Mouse (Mus musculus) right cerebral cortex, postnatal 14 days (tissue): ENCODE data around the gene Zmynd11.

Source experiments
- DNase-seq: peaks from one replicate; pipeline ENCODE4 v3.0.0; 2022

Zmynd11 gene

DNA sequence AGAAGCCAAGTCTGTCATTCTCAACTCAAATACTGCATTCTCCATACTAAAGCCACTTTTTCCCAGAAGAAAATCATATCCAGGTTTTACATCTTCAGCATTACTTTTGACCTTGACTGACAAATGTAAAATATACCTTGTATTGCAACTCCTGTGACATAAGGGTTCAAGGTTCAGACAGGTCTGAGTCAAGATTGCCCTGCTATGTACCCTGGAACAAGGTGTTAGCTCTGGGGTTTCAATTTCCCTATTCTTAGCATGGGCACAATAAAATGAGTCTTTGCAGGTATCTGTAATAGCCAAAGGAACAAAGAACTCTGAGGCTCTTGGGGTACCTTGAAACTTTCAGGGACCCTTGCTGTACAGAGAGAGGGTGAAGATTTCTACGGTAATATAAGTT, 115.2 kb downstream of the Zmynd11 start:
- no peak for DNase-seq

DNA sequence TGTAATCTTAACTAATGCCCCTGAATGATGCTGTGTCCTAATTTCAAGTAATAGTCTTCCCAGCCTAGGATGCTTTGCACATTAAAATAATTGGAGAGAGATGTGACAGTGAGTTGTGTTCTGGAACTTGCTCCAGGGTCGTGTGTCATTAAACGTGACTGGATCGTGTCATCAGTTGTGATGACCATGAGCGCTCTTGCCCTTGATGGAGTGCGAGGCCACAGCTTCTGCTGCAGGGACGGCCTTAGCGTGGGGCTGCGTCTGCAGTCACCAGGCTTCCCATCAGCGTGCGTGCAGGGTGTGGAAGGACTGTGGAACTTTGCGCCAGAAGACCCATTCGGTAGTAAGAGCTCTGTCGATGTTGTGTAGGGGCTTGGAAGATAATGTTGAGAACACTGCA, 116.4 kb downstream of the Zmynd11 start:
- no peak for DNase-seq

DNA sequence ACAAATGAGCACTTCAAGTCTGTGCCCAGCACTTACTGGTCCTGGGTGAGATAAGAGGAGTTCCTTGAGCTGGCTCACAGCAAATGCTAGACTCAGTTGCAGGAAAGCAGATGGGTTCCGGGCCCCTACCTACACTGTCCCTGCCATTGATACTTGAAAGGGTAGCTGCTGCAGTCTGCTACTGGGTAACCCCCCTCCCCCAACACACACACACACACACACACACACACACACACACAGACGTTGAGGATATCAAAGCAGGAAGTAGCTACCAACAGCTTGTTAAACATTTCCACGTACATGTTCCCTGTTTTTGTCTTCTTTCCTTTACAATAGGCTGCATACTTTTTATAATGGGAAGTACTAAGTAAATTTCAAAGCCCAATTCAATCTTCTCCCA, 127.2 kb downstream of the Zmynd11 start:
- no peak for DNase-seq

DNA sequence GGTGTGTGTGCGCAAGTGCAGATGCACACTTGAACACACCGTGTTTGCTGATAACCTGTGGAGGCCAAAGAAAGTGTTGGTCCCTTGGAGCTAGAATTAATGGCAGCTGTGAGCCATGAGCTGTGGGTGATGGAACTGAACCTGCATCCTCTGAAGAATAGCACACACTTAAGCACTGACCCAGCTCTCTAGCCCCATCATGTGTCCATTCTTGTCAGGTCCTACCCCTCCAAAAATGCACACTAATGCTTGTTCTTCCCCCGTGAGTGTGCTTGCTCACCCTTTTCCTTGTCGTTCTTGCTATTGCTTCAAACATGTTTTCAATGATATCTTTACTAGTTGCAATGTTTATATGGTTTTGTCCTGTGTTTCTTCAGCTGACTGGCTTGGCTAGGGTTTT, 128.6 kb downstream of the Zmynd11 start:
- DNase-seq, result no peak

DNA sequence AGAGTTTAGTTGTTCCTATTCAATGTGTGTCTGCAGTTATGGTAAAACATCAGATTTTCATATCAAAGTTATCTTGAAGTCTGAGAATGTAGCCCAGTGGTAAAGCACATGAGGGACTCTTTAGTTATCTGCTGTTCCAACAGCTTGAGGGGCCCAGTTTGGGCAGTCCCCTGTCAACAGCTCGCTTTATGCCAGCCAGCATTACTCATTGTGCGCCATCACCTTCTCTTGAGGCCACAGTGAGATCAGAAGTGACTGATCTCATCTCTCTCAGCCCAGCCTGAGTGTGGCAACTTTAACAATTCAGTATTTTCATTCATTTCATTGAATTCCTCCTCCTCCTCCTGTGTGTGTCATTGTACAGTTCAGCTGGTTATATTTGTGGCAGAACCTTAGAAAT, 129.2 kb downstream of the Zmynd11 start:
- DNase-seq, result no peak
